Mouse (Mus musculus) lung, embryonic 14.5 days (tissue): Measurements from ENCODE around the gene Myl12a. TPM values are rescaled to one million over a fixed set of nuclear protein-coding genes. Genes with fewer than 3 reads are reported as not detected.
"Not testable (repeated sequence)": the region's sequence is repeated elsewhere in the genome, so short reads cannot be mapped to it uniquely, and the experiment has no call there.

ENCODE experiments used
- ATAC-seq: fragments of 200-750 bp; cut with Nextera tagmentation; 2 replicates; pipeline ENCODE4 v1.8.0; 2017; ENCODE audit warnings: mild to moderate bottlenecking, moderate TSS enrichment, moderate library complexity; ENCODE audit not compliant: insufficient read depth
- DNase-seq: peaks from one replicate; pipeline ENCODE4 v3.0.0-alpha.2; 2015
- H3K27ac ChIP-seq: fragments of 300-500 bp; sonication (generic); 2 replicates; pipeline ENCODE4 v1.5.1; 2014; ENCODE audit warnings: low read depth, mild to moderate bottlenecking, moderate library complexity
- H3K27me3 ChIP-seq: fragments of 300-500 bp; sonication (generic); 2 replicates; pipeline ENCODE4 v1.6.1; 2014; ENCODE audit warnings: low read length, control low read depth; ENCODE audit not compliant: insufficient read depth
- H3K36me3 ChIP-seq: fragments of 300-500 bp; sonication (generic); 2 replicates; pipeline ENCODE4 v1.6.1; 2014; ENCODE audit warnings: control low read depth; ENCODE audit not compliant: insufficient read depth
- H3K4me1 ChIP-seq: fragments of 300-500 bp; sonication (generic); 2 replicates; pipeline ENCODE4 v1.6.1; 2014; ENCODE audit warnings: antibody characterized with exemption, control low read depth; ENCODE audit not compliant: insufficient read depth
- H3K4me2 ChIP-seq: fragments of 300-500 bp; sonication (generic); 2 replicates; pipeline ENCODE4 v1.6.1; 2014; ENCODE audit warnings: mild to moderate bottlenecking
- H3K4me3 ChIP-seq: fragments of 300-500 bp; sonication (generic); 2 replicates; pipeline ENCODE4 v1.5.1; 2014; ENCODE audit warnings: low read depth, low read length
- H3K9ac ChIP-seq: fragments of 300-500 bp; sonication (generic); 2 replicates; pipeline ENCODE4 v1.6.1; 2014
- H3K9me3 ChIP-seq: fragments of 300-500 bp; sonication (generic); 2 replicates; pipeline ENCODE4 v1.6.1; 2016; ENCODE audit warnings: low read depth, low read length, control low read depth
- CTCF ChIP-seq: IDR thresholded peaks from 2 replicates; pipeline ENCODE4 v1.5.1; 2016; ENCODE audit warnings: antibody characterized with exemption, low read depth
- WGBS: fragments of 180-500 bp; shearing (Covaris S2); extraction: QIAGEN DNeasy Blood & Tissue Kit; methylation state at CpG from one replicate; pipeline ENCODE4 v1.1.7; 2014; 5-methylcytosine and 5-hydroxymethylcytosine counted together
- polyA plus RNA-seq: library from polyadenylated mRNA; unstranded; fragments of >200 nt; fragmentation: Nextera tagmentation; extraction: Ambion mirVana; gene quantifications from 2 replicates; pipeline ENCODE4 v1.2.1, GENCODE M21; 2014

Gene Myl12a
- polyA plus RNA-seq, 1 experiment from 2014 or later, result 637 TPM

DNA sequence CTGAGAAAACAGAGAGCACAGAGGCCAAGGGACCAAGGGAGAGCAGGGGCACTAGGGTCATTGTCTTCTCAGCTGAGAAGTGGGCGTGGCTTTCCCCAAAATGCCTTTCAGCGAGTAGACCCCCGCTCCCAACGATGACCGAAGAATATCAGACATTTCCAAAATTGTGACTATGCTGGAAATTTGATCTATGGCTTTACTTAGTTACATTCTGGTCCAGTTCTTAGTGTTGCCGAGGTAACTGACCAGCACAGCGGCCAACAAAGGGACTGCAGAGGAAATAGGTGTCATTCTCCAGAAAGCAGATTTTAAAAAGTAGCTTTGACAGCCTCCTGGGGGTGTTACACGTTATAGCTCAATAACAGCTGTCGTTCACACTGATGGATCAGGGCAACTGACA, 35.5 kb downstream of the Myl12a start:
- no peak overlapping the region for H3K27ac ChIP-seq
- H3K36me3 ChIP-seq, result no peaks in the 10 kb centered on the region
- H3K9me3 ChIP-seq, result no peaks in the 10 kb centered on the region
- no peaks in the 10 kb centered on the region; the same call in 1 of the 2 replicates for H3K4me1 ChIP-seq
- no peak overlapping the region for H3K4me3 ChIP-seq
- H3K9ac ChIP-seq, result no peak overlapping the region
- H3K4me2 ChIP-seq, result no peak overlapping the region
- H3K27me3 ChIP-seq, result no peaks in the 10 kb centered on the region
- no peak for ATAC-seq
- DNase-seq, result peak; percentile 11
- 39% methylated on average over 9 of the region's 9 CpGs for WGBS
- 0 out of 2 replicates have a peak, but pooled peaks have one; percentile 11 for TF ChIP-seq CTCF

- WGBS, result 88% methylated on average over 7 of the region's 7 CpGs
- Histone ChIP-seq H3K9me3 (no peaks in the 10 kb centered on the region), H3K4me1 (no peaks in the 10 kb centered on the region; the same call in 1 of the 2 replicates), H3K4me2 (no peak overlapping the region), H3K9ac (no peak overlapping the region), H3K27ac (no peak overlapping the region), H3K27me3 (no peaks in the 10 kb centered on the region), H3K4me3 (no peak overlapping the region), H3K36me3 (no peaks in the 10 kb centered on the region)
- no peak for TF ChIP-seq CTCF
- ATAC-seq, result no peak
- DNase-seq, result no peak
These were observed 36.6 kb downstream of the Myl12a start for GRCm38 (mm10) chr17:70966126-70966525.

GRCm38 (mm10) chr17:70965281-70965680, 37.4 kb downstream of the Myl12a start:
- H3K9me3 ChIP-seq, result no peaks in the 10 kb centered on the region
- H3K27ac ChIP-seq, result no peak overlapping the region
- no peak overlapping the region for H3K4me2 ChIP-seq
- DNase-seq, result no peak
- H3K36me3 ChIP-seq, result no peaks in the 10 kb centered on the region
- whole genome bisulfite sequencing, result 75% methylated on average over 2 of the region's 2 CpGs
- H3K9ac ChIP-seq, result no peak overlapping the region
- no peak for ATAC-seq
- H3K4me1 ChIP-seq, result no peaks in the 10 kb centered on the region; the same call in 1 of the 2 replicates
- H3K27me3 ChIP-seq, result no peaks in the 10 kb centered on the region
- no peak for TF ChIP-seq CTCF
- H3K4me3 ChIP-seq, result no peak overlapping the region

DNA sequence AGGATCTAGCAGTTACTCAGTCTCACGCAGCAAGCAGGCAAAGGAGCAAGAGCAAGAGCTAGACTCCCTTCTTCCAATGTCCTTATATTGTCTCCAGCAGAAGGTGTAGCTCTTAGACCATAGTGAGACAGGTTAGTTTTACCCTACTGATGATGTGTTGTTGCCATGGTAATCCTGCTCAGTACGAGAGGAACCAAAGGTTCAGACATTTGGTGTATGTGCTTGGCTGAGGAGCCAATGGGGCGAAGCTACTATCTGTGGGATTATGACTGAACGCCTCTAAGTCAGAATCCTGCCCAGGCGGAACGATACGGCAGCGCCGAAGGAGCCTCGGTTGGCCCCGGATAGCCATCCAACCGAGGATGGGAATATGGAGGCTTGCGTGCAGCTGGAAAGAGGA, 39.1 kb downstream of the Myl12a start:
- peak; percentile 53 for DNase-seq

GRCm38 (mm10) chr17:70951266-70951665, 51.4 kb downstream of the Myl12a start:
- H3K4me3 ChIP-seq, result no peak overlapping the region
- no peak for TF ChIP-seq CTCF
- DNase-seq (no peak), ATAC-seq (no peak)
- H3K27ac ChIP-seq, result no peak overlapping the region
- 74% methylated on average over 10 of the region's 10 CpGs for WGBS
- no peak overlapping the region for H3K4me2 ChIP-seq
- no peaks in the 10 kb centered on the region for H3K27me3 ChIP-seq
- H3K36me3 ChIP-seq, result no peaks in the 10 kb centered on the region
- no peaks in the 10 kb centered on the region for H3K4me1 ChIP-seq
- no peak overlapping the region for H3K9ac ChIP-seq
- no peaks in the 10 kb centered on the region for H3K9me3 ChIP-seq

More for the DNA sequence above, 39.1 kb downstream of the Myl12a start:
- peak; percentile 100 for ATAC-seq
- H3K27me3 ChIP-seq, H3K9ac ChIP-seq, H3K9me3 ChIP-seq, H3K4me2 ChIP-seq, H3K36me3 ChIP-seq, H3K4me1 ChIP-seq, H3K27ac ChIP-seq, H3K4me3 ChIP-seq: not testable (repeated sequence)
- WGBS, result 82% methylated on average over 13 of the region's 13 CpGs

- no peaks in the 10 kb centered on the region for H3K36me3 ChIP-seq
- DNase-seq (no peak), ATAC-seq (no peak)
- no peak for TF ChIP-seq CTCF
- no peaks in the 10 kb centered on the region for H3K9me3 ChIP-seq
- no peak overlapping the region for H3K9ac ChIP-seq
- no peak overlapping the region for H3K4me2 ChIP-seq
- no peaks in the 10 kb centered on the region for H3K4me1 ChIP-seq
- H3K4me3 ChIP-seq, result no peak overlapping the region
- WGBS, result 50% methylated on average over 7 of the region's 7 CpGs
- no peak overlapping the region for H3K27ac ChIP-seq
- no peaks in the 10 kb centered on the region for H3K27me3 ChIP-seq
These were observed 53.5 kb downstream of the Myl12a start for GRCm38 (mm10) chr17:70949171-70949570.

DNA sequence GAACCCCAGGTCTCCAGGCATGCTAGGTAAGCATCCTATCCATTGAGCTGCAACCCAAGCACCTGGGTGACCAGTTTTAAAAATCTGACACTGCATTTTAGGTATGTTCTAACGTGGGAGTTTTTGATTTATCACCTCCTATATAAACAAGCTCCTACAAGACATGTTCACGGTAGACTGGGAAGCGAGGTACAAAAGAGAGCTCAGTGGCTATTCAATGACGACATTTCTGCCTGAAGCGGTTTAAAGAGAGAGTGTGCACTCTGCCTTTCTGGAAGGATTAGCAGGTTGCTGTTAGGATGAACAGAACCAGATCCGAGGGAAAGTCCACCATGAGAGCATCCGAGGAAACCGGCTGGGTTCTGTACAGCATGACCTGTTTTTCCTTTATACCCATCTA, 54.0 kb downstream of the Myl12a start:
- ATAC-seq, result no peak

GRCm38 (mm10) chr17:70943779-70944178, 58.9 kb downstream of the Myl12a start:
- no peak overlapping the region for H3K4me3 ChIP-seq
- no peak overlapping the region for H3K9ac ChIP-seq
- no peaks in the 10 kb centered on the region for H3K9me3 ChIP-seq
- no peaks in the 10 kb centered on the region for H3K36me3 ChIP-seq
- no peaks in the 10 kb centered on the region for H3K4me1 ChIP-seq
- no peak overlapping the region for H3K4me2 ChIP-seq
- no peak overlapping the region for H3K27ac ChIP-seq
- no peak for ATAC-seq
- no peak for TF ChIP-seq CTCF
- DNase-seq, result no peak
- WGBS, result 90% methylated on average over 4 of the region's 4 CpGs
- no peaks in the 10 kb centered on the region for H3K27me3 ChIP-seq

More for the DNA sequence above, 54.0 kb downstream of the Myl12a start:
- no peak overlapping the region for H3K4me2 ChIP-seq
- DNase-seq, result no peak
- no peak overlapping the region for H3K27ac ChIP-seq
- TF ChIP-seq CTCF, result no peak
- H3K4me3 ChIP-seq, result no peak overlapping the region
- H3K4me1 ChIP-seq, result no peaks in the 10 kb centered on the region
- H3K9ac ChIP-seq, result no peak overlapping the region
- no peaks in the 10 kb centered on the region for H3K9me3 ChIP-seq
- H3K27me3 ChIP-seq, result no peaks in the 10 kb centered on the region
- no peaks in the 10 kb centered on the region for H3K36me3 ChIP-seq
- WGBS, result 49% methylated on average over 8 of the region's 8 CpGs

Other genes starting within 250 kb of the Myl12a start
- 60.3 and 63.1 TPM in 2 replicates for gene Tgif1, start 149.3 kb downstream of the Myl12a start, polyA plus RNA-seq
- gene Myom1, start 245 bp downstream of the Myl12a start, polyA plus RNA-seq, result 5.7 and 7.6 TPM in 2 replicates
- gene Lpin2, start 179.7 kb upstream of the Myl12a start, polyA plus RNA-seq, result 37.2 and 39.9 TPM in 2 replicates